Mouse (Mus musculus) lung, adult 2 months (tissue): Measurements from ENCODE around the gene Ambp.

Experiments used
- CTCF ChIP-seq: fragments of 200-500 bp; IDR thresholded peaks from 2 replicates; pipeline ENCODE4 v1.5.1; 2011; ENCODE audit warnings: mild to moderate bottlenecking, low read length, control low read depth; ENCODE audit not compliant: insufficient read depth
- POLR2A ChIP-seq: fragments of 200-500 bp; IDR thresholded peaks from 2 replicates; pipeline ENCODE4 v1.6.1; 2011; ENCODE audit warnings: low read depth, mild to moderate bottlenecking, control low read depth, low read length, borderline replicate concordance; ENCODE audit errors: extremely low read depth

GRCm38 (mm10) chr4:63171969-63172685 lies 17.5 kb upstream of the Ambp start, which contains the start of gene Kif12:
- TF ChIP-seq POLR2A, result no peak
- TF ChIP-seq CTCF, result no peak
